Mouse (Mus musculus) megakaryocyte, embryonic 14.5 days (primary cell): ENCODE results near the gene Celf2.
A peak's percentile ranks its signal among the peaks of the same experiment; 100 is the strongest.

Experiments
- FLI1 ChIP-seq: IDR thresholded peaks from 2 replicates; pipeline ENCODE4 v1.6.1; 2012; ENCODE audit warnings: low read length, inconsistent platforms, mixed read lengths
- GATA1 ChIP-seq: IDR thresholded peaks from 3 replicates; pipeline ENCODE4 v1.6.1; 2012; ENCODE audit warnings: mixed read lengths, low read length, inconsistent platforms, borderline replicate concordance

- peak; percentile 80; the same call in 1 of the 3 replicates for TF ChIP-seq GATA1
- peak; percentile 28; the same call in 1 of the 2 replicates for TF ChIP-seq FLI1
Observed at GRCm38 (mm10) chr2:6710687-6711430, 798.5 kb downstream of the Celf2 start.
